Mouse (Mus musculus) forebrain, postnatal 0 days (tissue): Measurements from ENCODE around the gene Mast4. TPM values are rescaled to one million over a fixed set of nuclear protein-coding genes. Genes with fewer than 3 reads are reported as not detected.

Experiments
- ATAC-seq: fragments of 200-750 bp; cut with Nextera tagmentation; 2 replicates; pipeline ENCODE4 v1.8.0; 2017; ENCODE audit warnings: mild to moderate bottlenecking, moderate library complexity
- DNase-seq: peaks from one replicate; pipeline ENCODE4 v3.0.0-alpha.2; 2015
- H3K27ac ChIP-seq: fragments of 300-500 bp; sonication (generic); 2 replicates; pipeline ENCODE4 v1.5.1; 2014; ENCODE audit warnings: low read depth, mild to moderate bottlenecking, antibody characterized with exemption, low read length, moderate library complexity, mixed read lengths
- H3K27me3 ChIP-seq: fragments of 300-500 bp; sonication (generic); 2 replicates; pipeline ENCODE4 v1.6.1; 2014; ENCODE audit warnings: mild to moderate bottlenecking, low read length, mixed read lengths; ENCODE audit not compliant: insufficient read depth
- H3K36me3 ChIP-seq: fragments of 300-500 bp; sonication (generic); 2 replicates; pipeline ENCODE4 v1.6.1; 2014; ENCODE audit warnings: mild to moderate bottlenecking, moderate library complexity; ENCODE audit not compliant: insufficient read depth
- H3K4me1 ChIP-seq: fragments of 300-500 bp; sonication (generic); 2 replicates; pipeline ENCODE4 v1.6.1; 2014; ENCODE audit warnings: antibody characterized with exemption; ENCODE audit not compliant: insufficient read depth
- H3K4me2 ChIP-seq: fragments of 300-500 bp; sonication (generic); 2 replicates; pipeline ENCODE4 v1.6.1; 2014; ENCODE audit warnings: low read depth, mild to moderate bottlenecking, moderate library complexity
- H3K4me3 ChIP-seq: fragments of 300-500 bp; sonication (generic); 2 replicates; pipeline ENCODE4 v1.5.1; 2014; ENCODE audit warnings: low read depth, low read length, mixed read lengths
- H3K9ac ChIP-seq: fragments of 300-500 bp; sonication (generic); 2 replicates; pipeline ENCODE4 v1.6.1; 2014; ENCODE audit warnings: mild to moderate bottlenecking
- H3K9me3 ChIP-seq: fragments of 300-500 bp; sonication (generic); 2 replicates; pipeline ENCODE4 v1.6.1; 2016; ENCODE audit warnings: low read length
- CTCF ChIP-seq: sonication (generic); IDR thresholded peaks from 2 replicates; pipeline ENCODE4 v1.5.1; 2016; ENCODE audit warnings: antibody characterized with exemption, control low read depth, low read depth
- WGBS: fragments of 180-500 bp; shearing (Covaris S2); extraction: QIAGEN DNeasy Blood & Tissue Kit; methylation state at CpG from one replicate; pipeline ENCODE4 v1.1.7; 2014; 5-methylcytosine and 5-hydroxymethylcytosine counted together
- polyA plus RNA-seq: library from polyadenylated mRNA; unstranded; fragments of >200 nt; fragmentation: Nextera tagmentation; extraction: Ambion mirVana; gene quantifications from 2 replicates; pipeline ENCODE4 v1.2.1, GENCODE M21; 2015
- total RNA-seq: library from RNA; depleted of rRNA; stranded (reverse); fragments of >200 nt; gene quantifications from 2 replicates; pipeline ENCODE4 v1.2.3, GENCODE M21; 2014

Mast4 gene
- total and polyA plus RNA-seq, 2 experiments from 2014 or later: 17.2 to 40.1 TPM

GRCm38 (mm10) chr13:103211953-103212352, 122.3 kb downstream of the Mast4 start:
- ATAC-seq (no peak), DNase-seq (no peak)
- Histone ChIP-seq H3K9ac (no peak overlapping the region), H3K27me3 (no peaks in the 10 kb centered on the region), H3K4me2 (no peak overlapping the region), H3K4me3 (no peak overlapping the region), H3K9me3 (no peaks in the 10 kb centered on the region), H3K36me3 (no peaks in the 10 kb centered on the region), H3K4me1 (no peaks in the 10 kb centered on the region), H3K27ac (no peak overlapping the region)
- TF ChIP-seq CTCF: no peak
- WGBS: 78% methylated on average over 6 of the region's 6 CpGs

GRCm38 (mm10) chr13:103211501-103211941, 122.8 kb downstream of the Mast4 start:
- no peaks in the 10 kb centered on the region for H3K9me3 ChIP-seq
- no peak for TF ChIP-seq CTCF
- no peak overlapping the region for H3K27ac ChIP-seq
- no peaks in the 10 kb centered on the region for H3K27me3 ChIP-seq
- ATAC-seq (no peak), DNase-seq (no peak)
- no peak overlapping the region for H3K9ac ChIP-seq
- 77% methylated on average over 11 of the region's 11 CpGs for WGBS
- H3K36me3 ChIP-seq: no peaks in the 10 kb centered on the region
- H3K4me1 ChIP-seq: no peaks in the 10 kb centered on the region
- H3K4me2 ChIP-seq: no peak overlapping the region
- no peak overlapping the region for H3K4me3 ChIP-seq

GRCm38 (mm10) chr13:103210746-103211145, 123.6 kb downstream of the Mast4 start:
- H3K9ac ChIP-seq: no peak overlapping the region
- H3K9me3 ChIP-seq: no peaks in the 10 kb centered on the region
- TF ChIP-seq CTCF: no peak
- DNase-seq (no peak), ATAC-seq (no peak)
- no peak overlapping the region for H3K4me3 ChIP-seq
- no peak overlapping the region for H3K27ac ChIP-seq
- H3K36me3 ChIP-seq: no peaks in the 10 kb centered on the region
- H3K4me2 ChIP-seq: no peak overlapping the region
- H3K27me3 ChIP-seq: no peaks in the 10 kb centered on the region
- 84% methylated on average over 4 of the region's 4 CpGs for WGBS
- no peaks in the 10 kb centered on the region for H3K4me1 ChIP-seq

- H3K27me3 ChIP-seq: no peaks in the 10 kb centered on the region
- no peak overlapping the region for H3K4me3 ChIP-seq
- DNase-seq (no peak), ATAC-seq (no peak)
- H3K4me1 ChIP-seq: no peaks in the 10 kb centered on the region
- H3K4me2 ChIP-seq: no peak overlapping the region
- H3K27ac ChIP-seq: no peak overlapping the region
- no peaks in the 10 kb centered on the region for H3K36me3 ChIP-seq
- no peak overlapping the region for H3K9ac ChIP-seq
- 92% methylated on average over 4 of the region's 4 CpGs for WGBS
- TF ChIP-seq CTCF: no peak
- H3K9me3 ChIP-seq: no peaks in the 10 kb centered on the region
Observed at GRCm38 (mm10) chr13:103207199-103207598, 127.1 kb downstream of the Mast4 start.

GRCm38 (mm10) chr13:103206644-103207043, 127.7 kb downstream of the Mast4 start:
- DNase-seq (no peak), ATAC-seq (no peak)
- Histone ChIP-seq H3K27ac (no peak overlapping the region), H3K4me1 (no peaks in the 10 kb centered on the region), H3K4me3 (no peak overlapping the region), H3K27me3 (no peaks in the 10 kb centered on the region), H3K9ac (no peak overlapping the region), H3K9me3 (no peaks in the 10 kb centered on the region), H3K36me3 (no peaks in the 10 kb centered on the region), H3K4me2 (no peak overlapping the region)
- 73% methylated on average over 9 of the region's 9 CpGs for WGBS
- no peak for TF ChIP-seq CTCF

- Histone ChIP-seq H3K4me3 (no peak overlapping the region), H3K27me3 (no peaks in the 10 kb centered on the region), H3K9ac (no peak overlapping the region), H3K4me1 (no peaks in the 10 kb centered on the region), H3K9me3 (no peaks in the 10 kb centered on the region), H3K27ac (no peak overlapping the region), H3K36me3 (no peaks in the 10 kb centered on the region), H3K4me2 (no peak overlapping the region)
- DNase-seq (no peak), ATAC-seq (no peak)
- TF ChIP-seq CTCF: no peak
- 98% methylated on average over 5 of the region's 5 CpGs for WGBS
Observed at GRCm38 (mm10) chr13:103205191-103205590, 129.1 kb downstream of the Mast4 start.

- Histone ChIP-seq H3K9ac (no peak overlapping the region), H3K4me2 (no peak overlapping the region), H3K4me3 (no peak overlapping the region), H3K27ac (no peak overlapping the region), H3K9me3 (no peaks in the 10 kb centered on the region), H3K36me3 (no peaks in the 10 kb centered on the region), H3K27me3 (no peaks in the 10 kb centered on the region), H3K4me1 (no peaks in the 10 kb centered on the region)
- no peak for TF ChIP-seq CTCF
- DNase-seq (no peak), ATAC-seq (no peak)
- 65% methylated on average over 1 of the region's 1 CpGs for WGBS
Observed at GRCm38 (mm10) chr13:103203376-103203895, 130.9 kb downstream of the Mast4 start.
